Mouse (Mus musculus) embryonic fibroblast, embryonic 13.5 days (primary cell): Measurements from ENCODE around the gene Tmem208.

Experiments
- CTCF ChIP-seq: IDR thresholded peaks from 2 replicates; pipeline ENCODE4 v1.5.1; 2011; ENCODE audit warnings: mild to moderate bottlenecking, control low read depth, low read length, moderate library complexity, borderline replicate concordance; ENCODE audit not compliant: insufficient read depth
- POLR2A ChIP-seq: IDR thresholded peaks from 2 replicates; pipeline ENCODE4 v1.6.1; 2011; ENCODE audit warnings: low read depth, mild to moderate bottlenecking, control low read depth, low read length, moderate library complexity

- TF ChIP-seq CTCF (no peak), POLR2A (no peak)
Observed at GRCm38 (mm10) chr8:105378673-105379072, 52.5 kb downstream of the Tmem208 start.
